Mouse (Mus musculus): ENCODE data around the gene Gas2l3. TPM values are rescaled to one million over a fixed set of nuclear protein-coding genes. Genes with fewer than 3 reads are reported as not detected.

Gas2l3 gene
- polyA plus RNA-seq, 1 experiment from 2014 or later, result 24.0 TPM

DNA sequence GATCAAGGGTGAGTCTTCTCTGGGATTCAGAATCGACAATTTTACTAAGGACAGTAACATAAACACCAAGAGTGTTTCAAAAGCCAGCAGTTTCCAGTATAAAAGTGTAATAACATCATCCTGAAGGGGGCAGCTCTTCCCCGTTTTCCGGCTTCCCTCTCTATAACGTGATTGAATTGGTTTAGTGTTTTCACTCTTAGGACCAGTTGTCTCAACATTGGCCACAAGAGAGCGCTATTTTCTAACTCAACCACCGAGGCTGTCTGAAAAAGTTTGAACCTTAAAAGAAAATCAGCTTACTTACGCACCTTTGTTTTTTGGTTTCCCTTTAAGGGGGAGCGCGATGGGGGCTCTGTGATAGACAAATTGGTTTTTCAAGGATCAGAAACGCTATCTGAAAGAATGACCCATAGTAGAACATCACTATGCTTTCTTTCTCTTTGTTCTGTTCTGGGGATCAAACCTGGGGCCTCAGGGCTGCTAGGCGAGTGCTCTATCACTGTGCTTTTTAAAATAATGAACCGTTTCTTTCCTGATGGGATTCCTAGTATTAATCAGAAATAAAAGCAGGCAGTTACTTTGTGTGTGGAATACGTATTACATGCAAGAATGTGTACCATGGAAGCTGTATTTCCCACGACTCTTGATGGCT lies 18.2 kb upstream of the Gas2l3 start:
- no peak for ATAC-seq (ENCODE audit: insufficient number of reproducible peaks, insufficient read depth, low FRiP score, low read depth)
- Histone ChIP-seq H3K27ac (replicated peaks in 1 of 2; ENCODE audit: control insufficient read depth in 1 of 2, insufficient read depth in 1 of 2, low read depth in 2 of 2, low read length in 2 of 2) (no peak overlapping the region), H3K4me3 (ENCODE audit: control insufficient read depth in 1 of 2, insufficient read depth in 1 of 2, low read depth in 1 of 2, low read length in 2 of 2) (no peak overlapping the region; a peak in 1 of 4 replicates), H3K4me2 (ENCODE audit: low read length) (0 out of 2 replicates have a peak overlapping the region, but pooled peaks have one; percentile 41), H3K4me1 (ENCODE audit: control insufficient read depth in 2 of 2, insufficient read depth in 2 of 2, low read length in 2 of 2) (no peaks in the 10 kb centered on the region; a peak in 1 of 4 replicates), H3K27me3 (ENCODE audit: control insufficient read depth, insufficient read depth, low read length) (no peaks in the 10 kb centered on the region), H3K9me3 (ENCODE audit: control insufficient read depth, low read length) (no peaks in the 10 kb centered on the region), H3K36me3 (ENCODE audit: control insufficient read depth, insufficient read depth, low read length) (no peaks in the 10 kb centered on the region), H3K9ac (ENCODE audit: low read length) (no peak overlapping the region)
- WGBS, result 25% methylated on average over 14 of the region's 14 CpGs

DNA sequence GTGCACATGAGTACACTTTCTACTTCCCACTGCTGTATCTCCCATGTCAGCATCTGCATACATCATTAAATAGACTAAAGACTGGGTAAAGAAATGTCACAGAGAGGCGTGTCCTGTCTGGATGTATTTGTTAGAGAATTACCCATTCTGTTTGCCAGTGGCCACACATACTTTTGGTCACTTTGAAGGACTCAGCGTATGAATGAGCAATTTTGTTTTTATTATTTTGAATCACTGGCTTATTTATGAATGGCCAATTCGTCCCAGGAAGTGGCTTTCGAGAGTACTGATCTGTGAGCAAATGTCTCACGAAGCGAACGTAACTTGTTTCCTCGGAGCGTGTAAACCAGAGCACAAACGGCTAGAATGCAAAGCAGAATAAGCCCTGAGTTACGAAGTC lies 17.2 kb upstream of the Gas2l3 start:
- no peak for ATAC-seq (ENCODE audit: insufficient number of reproducible peaks, insufficient read depth, low FRiP score, low read depth)
- no peak overlapping the region for H3K4me2 ChIP-seq (ENCODE audit: low read length)
- no peaks in the 10 kb centered on the region; a peak in 1 of 4 replicates for H3K4me1 ChIP-seq (ENCODE audit: control insufficient read depth in 2 of 2, insufficient read depth in 2 of 2, low read length in 2 of 2)
- no peaks in the 10 kb centered on the region for H3K9me3 ChIP-seq (ENCODE audit: control insufficient read depth, low read length)
- H3K27me3 ChIP-seq (ENCODE audit: control insufficient read depth, insufficient read depth, low read length), result no peaks in the 10 kb centered on the region
- H3K27ac ChIP-seq (replicated peaks in 1 of 2; ENCODE audit: control insufficient read depth in 1 of 2, insufficient read depth in 1 of 2, low read depth in 2 of 2, low read length in 2 of 2), result no peak overlapping the region
- no peak overlapping the region for H3K4me3 ChIP-seq (ENCODE audit: control insufficient read depth in 1 of 2, insufficient read depth in 1 of 2, low read depth in 1 of 2, low read length in 2 of 2)
- no peak overlapping the region for H3K9ac ChIP-seq (ENCODE audit: low read length)
- no peaks in the 10 kb centered on the region for H3K36me3 ChIP-seq (ENCODE audit: control insufficient read depth, insufficient read depth, low read length)
- WGBS, result 87% methylated on average over 11 of the region's 11 CpGs

DNA sequence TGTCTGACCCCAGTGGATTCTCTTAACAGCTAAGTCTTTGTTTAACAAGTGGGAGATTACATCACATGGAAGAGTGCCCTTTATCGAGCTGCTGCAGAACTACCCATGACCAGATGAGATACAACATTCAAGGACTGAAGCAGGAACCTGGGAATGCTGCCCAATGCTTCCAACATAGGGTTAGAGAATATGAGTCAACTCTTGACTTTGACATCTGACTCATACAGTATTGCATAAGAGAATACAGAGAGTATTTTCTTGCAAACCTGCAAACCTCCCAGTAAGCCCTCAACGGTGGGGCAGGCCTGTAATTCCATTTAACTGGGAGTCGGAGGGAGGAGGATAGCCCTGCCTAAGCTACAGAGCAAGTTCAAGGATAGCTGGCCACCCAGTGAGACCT lies 15.0 kb upstream of the Gas2l3 start:
- Histone ChIP-seq H3K36me3 (ENCODE audit: control insufficient read depth, insufficient read depth, low read length) (no peaks in the 10 kb centered on the region), H3K9ac (ENCODE audit: low read length) (no peak overlapping the region), H3K4me2 (ENCODE audit: low read length) (no peak overlapping the region), H3K4me3 (ENCODE audit: control insufficient read depth in 1 of 2, insufficient read depth in 1 of 2, low read depth in 1 of 2, low read length in 2 of 2) (no peak overlapping the region), H3K27me3 (ENCODE audit: control insufficient read depth, insufficient read depth, low read length) (no peaks in the 10 kb centered on the region), H3K9me3 (ENCODE audit: control insufficient read depth, low read length) (no peaks in the 10 kb centered on the region), H3K4me1 (ENCODE audit: control insufficient read depth in 2 of 2, insufficient read depth in 2 of 2, low read length in 2 of 2) (no peaks in the 10 kb centered on the region; a peak in 1 of 4 replicates), H3K27ac (replicated peaks in 1 of 2; ENCODE audit: control insufficient read depth in 1 of 2, insufficient read depth in 1 of 2, low read depth in 2 of 2, low read length in 2 of 2) (no peak overlapping the region)
- WGBS, result 60% methylated on average over 3 of the region's 3 CpGs
- no peak for ATAC-seq (ENCODE audit: insufficient number of reproducible peaks, insufficient read depth, low FRiP score, low read depth)

DNA sequence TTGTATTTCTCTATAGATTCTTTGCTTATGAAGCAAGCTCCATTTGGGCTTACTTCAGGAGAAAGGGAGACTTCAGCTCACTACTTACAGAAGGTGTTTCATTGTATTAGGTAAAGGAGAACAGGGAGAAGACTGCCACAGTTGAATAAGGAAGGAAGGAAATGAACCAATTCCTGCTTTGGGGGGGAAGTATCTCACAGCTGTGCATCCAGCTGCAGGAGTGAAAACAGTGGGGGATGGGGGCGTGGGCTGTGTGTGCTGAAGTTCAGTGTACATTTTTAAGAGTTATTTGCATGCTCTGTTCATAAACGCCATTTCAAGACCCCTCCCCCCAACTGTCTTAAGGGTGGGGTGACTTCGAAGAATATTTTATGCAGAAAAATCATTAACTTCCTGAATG lies 10.0 kb upstream of the Gas2l3 start:
- Histone ChIP-seq H3K27ac (replicated peaks in 1 of 2; ENCODE audit: control insufficient read depth in 1 of 2, insufficient read depth in 1 of 2, low read depth in 2 of 2, low read length in 2 of 2) (no peak overlapping the region), H3K4me3 (ENCODE audit: control insufficient read depth in 1 of 2, insufficient read depth in 1 of 2, low read depth in 1 of 2, low read length in 2 of 2) (no peak overlapping the region), H3K9me3 (ENCODE audit: control insufficient read depth, low read length) (no peaks in the 10 kb centered on the region), H3K4me2 (ENCODE audit: low read length) (no peak overlapping the region), H3K36me3 (ENCODE audit: control insufficient read depth, insufficient read depth, low read length) (no peaks in the 10 kb centered on the region), H3K9ac (ENCODE audit: low read length) (no peak overlapping the region), H3K27me3 (ENCODE audit: control insufficient read depth, insufficient read depth, low read length) (no peaks in the 10 kb centered on the region), H3K4me1 (ENCODE audit: control insufficient read depth in 2 of 2, insufficient read depth in 2 of 2, low read length in 2 of 2) (no peaks in the 10 kb centered on the region)
- ATAC-seq (ENCODE audit: insufficient number of reproducible peaks, insufficient read depth, low FRiP score, low read depth), result no peak
- 69% methylated on average over 3 of the region's 3 CpGs for WGBS

DNA sequence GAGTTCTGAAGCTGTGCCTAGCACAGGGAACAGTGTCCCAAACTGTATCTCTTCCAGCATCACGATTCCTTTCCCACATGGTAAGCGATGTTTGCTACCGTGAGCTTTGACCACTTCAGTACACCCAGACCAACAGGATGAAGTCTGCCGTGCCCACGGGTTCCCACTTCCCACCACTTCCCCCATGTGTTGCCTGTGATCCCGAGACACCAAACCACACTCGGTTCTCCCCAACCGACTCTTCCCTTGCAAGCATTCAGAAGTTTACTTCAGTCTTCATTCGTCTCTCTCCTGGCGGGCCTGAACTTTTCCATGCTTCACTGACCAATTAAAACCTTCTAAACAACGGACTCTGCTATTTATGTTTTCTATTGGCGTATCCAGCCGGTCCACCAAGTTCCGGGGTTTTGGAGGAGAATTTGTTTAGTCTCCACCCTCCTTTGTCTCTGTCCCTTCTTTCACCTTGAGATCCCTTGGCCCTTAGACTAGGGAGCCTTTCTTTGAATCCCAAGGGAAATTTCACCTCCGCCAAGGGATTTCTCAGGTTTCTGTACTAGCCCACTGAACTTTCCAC lies 9.4 kb upstream of the Gas2l3 start:
- ATAC-seq (ENCODE audit: insufficient number of reproducible peaks, insufficient read depth, low FRiP score, low read depth), result no peak
- Histone ChIP-seq H3K4me3 (ENCODE audit: control insufficient read depth in 1 of 2, insufficient read depth in 1 of 2, low read depth in 1 of 2, low read length in 2 of 2) (no peak overlapping the region), H3K4me1 (ENCODE audit: control insufficient read depth in 2 of 2, insufficient read depth in 2 of 2, low read length in 2 of 2) (no peaks in the 10 kb centered on the region), H3K9ac (ENCODE audit: low read length) (no peak overlapping the region), H3K27me3 (ENCODE audit: control insufficient read depth, insufficient read depth, low read length) (no peaks in the 10 kb centered on the region), H3K4me2 (ENCODE audit: low read length) (no peak overlapping the region), H3K36me3 (ENCODE audit: control insufficient read depth, insufficient read depth, low read length) (no peaks in the 10 kb centered on the region), H3K9me3 (ENCODE audit: control insufficient read depth, low read length) (no peaks in the 10 kb centered on the region), H3K27ac (replicated peaks in 1 of 2; ENCODE audit: control insufficient read depth in 1 of 2, insufficient read depth in 1 of 2, low read depth in 2 of 2, low read length in 2 of 2) (no peak overlapping the region)
- WGBS, result 82% methylated on average over 15 of the region's 15 CpGs

DNA sequence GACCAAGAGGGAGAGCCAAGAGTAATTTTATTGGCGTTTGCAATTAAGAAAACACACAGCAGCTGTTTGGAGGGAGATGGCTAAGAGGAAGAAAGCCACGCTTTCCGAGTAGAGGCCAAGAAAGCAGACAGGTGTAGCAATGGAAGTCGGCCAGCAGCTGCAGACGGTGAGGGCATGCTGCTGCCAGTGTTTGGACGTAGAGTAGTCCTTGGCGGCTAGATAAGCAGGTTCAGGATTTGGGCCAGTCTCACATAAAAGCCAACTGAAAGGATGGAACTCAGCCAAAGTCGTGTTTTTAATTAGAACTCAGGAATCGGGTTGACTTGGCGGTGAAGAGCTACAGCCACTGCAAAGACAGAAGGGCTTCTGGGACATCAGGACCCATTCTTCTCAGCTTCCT lies 6.6 kb upstream of the Gas2l3 start:
- Histone ChIP-seq H3K4me3 (ENCODE audit: control insufficient read depth in 1 of 2, insufficient read depth in 1 of 2, low read depth in 1 of 2, low read length in 2 of 2) (no peak overlapping the region), H3K4me2 (ENCODE audit: low read length) (no peak overlapping the region), H3K9ac (ENCODE audit: low read length) (no peak overlapping the region), H3K27ac (replicated peaks in 1 of 2; ENCODE audit: control insufficient read depth in 1 of 2, insufficient read depth in 1 of 2, low read depth in 2 of 2, low read length in 2 of 2) (no peak overlapping the region), H3K4me1 (ENCODE audit: control insufficient read depth in 2 of 2, insufficient read depth in 2 of 2, low read length in 2 of 2) (no peaks in the 10 kb centered on the region), H3K9me3 (ENCODE audit: control insufficient read depth, low read length) (no peaks in the 10 kb centered on the region), H3K27me3 (ENCODE audit: control insufficient read depth, insufficient read depth, low read length) (no peaks in the 10 kb centered on the region), H3K36me3 (ENCODE audit: control insufficient read depth, insufficient read depth, low read length) (no peaks in the 10 kb centered on the region)
- ATAC-seq (ENCODE audit: insufficient number of reproducible peaks, insufficient read depth, low FRiP score, low read depth), result no peak
- WGBS, result 69% methylated on average over 10 of the region's 10 CpGs

DNA sequence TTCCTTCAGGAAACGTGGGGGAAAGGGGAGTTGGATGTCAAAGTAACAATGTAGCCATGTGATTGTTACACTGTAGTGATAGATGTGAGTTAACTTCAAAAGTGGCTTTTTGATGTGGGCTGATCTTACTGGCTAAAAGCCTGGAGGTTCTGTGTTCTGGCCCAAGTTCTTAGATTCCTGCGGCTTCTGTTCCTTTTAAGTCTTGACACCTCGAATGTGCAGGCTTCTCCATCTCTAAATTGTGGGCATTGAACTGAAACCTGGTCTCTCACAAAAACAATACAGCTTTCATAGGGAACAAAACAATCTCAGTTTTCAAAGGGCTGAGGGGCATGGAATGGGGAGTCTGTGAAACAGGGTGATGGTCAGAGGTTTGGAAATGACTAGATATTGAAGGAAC lies 614 bp upstream of the Gas2l3 start:
- Histone ChIP-seq H3K36me3 (ENCODE audit: control insufficient read depth, insufficient read depth, low read length) (no peaks in the 10 kb centered on the region), H3K4me3 (ENCODE audit: control insufficient read depth in 1 of 2, insufficient read depth in 1 of 2, low read depth in 1 of 2, low read length in 2 of 2) (peak overlapping the region; percentile 60 to 80), H3K9me3 (ENCODE audit: control insufficient read depth, low read length) (no peaks in the 10 kb centered on the region), H3K4me2 (ENCODE audit: low read length) (peak overlapping the region; percentile 88), H3K4me1 (ENCODE audit: control insufficient read depth in 2 of 2, insufficient read depth in 2 of 2, low read length in 2 of 2) (peaks cover 7 to 18% of the 10 kb centered on the region in 2 experiments), H3K27ac (replicated peaks in 1 of 2; ENCODE audit: control insufficient read depth in 1 of 2, insufficient read depth in 1 of 2, low read depth in 2 of 2, low read length in 2 of 2) (peak overlapping the region; percentile 81 to 86), H3K9ac (ENCODE audit: low read length) (peak overlapping the region; percentile 83), H3K27me3 (ENCODE audit: control insufficient read depth, insufficient read depth, low read length) (no peaks in the 10 kb centered on the region)
- 49% methylated on average over 3 of the region's 3 CpGs for WGBS
- no peak for ATAC-seq (ENCODE audit: insufficient number of reproducible peaks, insufficient read depth, low FRiP score, low read depth)
